Mouse (Mus musculus): ENCODE measurements around the gene Rev3l.

GRCm38 (mm10) chr10:39785241-39785640 is 53.3 kb downstream of the Rev3l start:
- TF ChIP-seq CTCF (IDR thresholded peaks at IDR 0.05; ENCODE audit: control insufficient read depth, insufficient read depth, low read length) (no peak), POLR2A (IDR thresholded peaks at IDR 0.05; ENCODE audit: borderline replicate concordance, control insufficient read depth, low read depth, low read length) (no peak)
